Mouse (Mus musculus): ENCODE results near the gene Fxyd7. TPM values are rescaled to one million over a fixed set of nuclear protein-coding genes. Genes with fewer than 3 reads are reported as not detected.
A peak's percentile ranks its signal among the peaks of the same experiment; 100 is the strongest.

The Fxyd7 gene
- polyA plus RNA-seq, 1 experiment, result not detected

- H3K9me3 ChIP-seq (replicated peaks; ENCODE audit: control insufficient read depth, insufficient read depth, low read length, poor library complexity, severe bottlenecking), result no peaks in the 10 kb centered on the region
- H3K4me3 ChIP-seq (ENCODE audit: low read depth, low read length), result no peak overlapping the region
- no peak for TF ChIP-seq EP300 (IDR thresholded peaks at IDR 0.05; ENCODE audit: insufficient read depth, low read depth, low read length)
- no peak for TF ChIP-seq POLR2A (IDR thresholded peaks at IDR 0.05; ENCODE audit: insufficient read depth, low read length)
- no peak for TF ChIP-seq CTCF (IDR thresholded peaks at IDR 0.05; ENCODE audit: low read depth, low read length)
- H3K9ac ChIP-seq (ENCODE audit: low read depth, poor library complexity, severe bottlenecking), result no peak overlapping the region
- no peaks in the 10 kb centered on the region for H3K4me1 ChIP-seq (ENCODE audit: control insufficient read depth, insufficient read depth, low read length)
- no peaks in the 10 kb centered on the region for H3K27me3 ChIP-seq (ENCODE audit: control insufficient read depth, insufficient read depth, low read length, poor library complexity, severe bottlenecking)
- H3K36me3 ChIP-seq (ENCODE audit: control insufficient read depth, insufficient read depth, low read length, poor library complexity, severe bottlenecking), result no peaks in the 10 kb centered on the region
- H3K27ac ChIP-seq (ENCODE audit: insufficient read depth, low read length), result no peak overlapping the region
Measured at GRCm38 (mm10) chr7:31060621-31061010, 9.3 kb upstream of the Fxyd7 start.

- Histone ChIP-seq H3K4me1 (ENCODE audit: control insufficient read depth, insufficient read depth, low read length) (no peaks in the 10 kb centered on the region), H3K36me3 (ENCODE audit: control insufficient read depth, insufficient read depth, low read length, poor library complexity, severe bottlenecking) (no peaks in the 10 kb centered on the region), H3K27me3 (ENCODE audit: control insufficient read depth, insufficient read depth, low read length, poor library complexity, severe bottlenecking) (no peaks in the 10 kb centered on the region), H3K9ac (ENCODE audit: low read depth, poor library complexity, severe bottlenecking) (no peak overlapping the region), H3K27ac (ENCODE audit: insufficient read depth, low read length) (no peak overlapping the region), H3K4me3 (ENCODE audit: low read depth, low read length) (no peak overlapping the region), H3K9me3 (replicated peaks; ENCODE audit: control insufficient read depth, insufficient read depth, low read length, poor library complexity, severe bottlenecking) (no peaks in the 10 kb centered on the region)
- no peak for TF ChIP-seq CTCF (IDR thresholded peaks at IDR 0.05; ENCODE audit: low read depth, low read length)
- TF ChIP-seq POLR2A (IDR thresholded peaks at IDR 0.05; ENCODE audit: insufficient read depth, low read length), result no peak
- TF ChIP-seq EP300 (IDR thresholded peaks at IDR 0.05; ENCODE audit: insufficient read depth, low read depth, low read length), result no peak
Measured at GRCm38 (mm10) chr7:31059919-31060620, 8.8 kb upstream of the Fxyd7 start.

DNA sequence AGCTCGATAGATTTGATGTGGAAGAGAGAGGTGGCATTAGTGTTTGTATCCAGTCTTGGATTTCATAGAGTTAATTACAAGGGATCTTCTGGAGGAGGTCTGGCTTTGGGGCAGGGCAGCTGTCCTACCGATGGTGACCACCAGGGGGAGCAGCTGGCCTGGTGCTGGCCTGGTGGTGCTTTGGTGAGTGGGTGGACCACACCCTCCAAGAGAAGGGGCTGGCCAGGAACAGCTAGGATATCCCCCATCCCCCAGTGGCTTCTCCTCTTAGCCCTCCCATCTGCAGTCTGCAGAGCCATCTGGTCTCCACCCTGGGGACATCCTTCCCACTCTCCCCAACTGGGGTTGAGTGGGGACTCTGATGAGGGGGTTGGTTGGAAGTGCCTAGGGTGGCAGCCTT, 7.8 kb upstream of the Fxyd7 start, which contains the start of gene Lgi4:
TSS of gene Lgi4 (plus strand) at position 235 of the 400 bp plus-strand sequence.
- no peak within 1 kb of the TSS for H3K27ac ChIP-seq (ENCODE audit: insufficient read depth, low read length)

DNA sequence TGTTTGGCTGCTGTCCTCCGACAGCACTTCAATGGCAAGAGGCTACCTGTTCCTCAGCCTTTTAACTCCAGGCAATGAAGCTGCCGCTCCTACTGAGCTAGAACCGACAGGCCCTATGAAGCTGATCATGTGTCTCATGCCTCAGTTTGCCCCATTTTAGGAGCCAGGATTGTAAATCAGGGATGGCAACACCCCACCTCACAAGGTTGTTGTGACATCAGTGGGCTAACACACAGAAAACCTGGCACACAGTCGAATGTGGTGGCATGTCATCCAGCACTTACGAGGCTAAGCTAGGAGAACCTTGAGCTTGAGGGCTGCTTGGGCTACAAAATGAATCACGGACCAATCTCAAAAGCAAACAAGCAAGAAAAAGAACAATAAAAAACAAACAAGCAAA, 6.9 kb upstream of the Fxyd7 start:
- H3K36me3 ChIP-seq (ENCODE audit: control insufficient read depth, insufficient read depth, low read length, poor library complexity, severe bottlenecking), result no peaks in the 10 kb centered on the region
- no peak overlapping the region for H3K9ac ChIP-seq (ENCODE audit: low read depth, poor library complexity, severe bottlenecking)
- H3K4me3 ChIP-seq (ENCODE audit: low read depth, low read length), result no peak overlapping the region
- no peaks in the 10 kb centered on the region for H3K9me3 ChIP-seq (replicated peaks; ENCODE audit: control insufficient read depth, insufficient read depth, low read length, poor library complexity, severe bottlenecking)
- TF ChIP-seq EP300 (IDR thresholded peaks at IDR 0.05; ENCODE audit: insufficient read depth, low read depth, low read length) (no peak), CTCF (IDR thresholded peaks at IDR 0.05; ENCODE audit: low read depth, low read length) (no peak), POLR2A (IDR thresholded peaks at IDR 0.05; ENCODE audit: insufficient read depth, low read length) (no peak)
- no peaks in the 10 kb centered on the region for H3K27me3 ChIP-seq (ENCODE audit: control insufficient read depth, insufficient read depth, low read length, poor library complexity, severe bottlenecking)
- no peak overlapping the region for H3K27ac ChIP-seq (ENCODE audit: insufficient read depth, low read length)
- no peaks in the 10 kb centered on the region for H3K4me1 ChIP-seq (ENCODE audit: control insufficient read depth, insufficient read depth, low read length)

More for the DNA sequence above, 7.8 kb upstream of the Fxyd7 start, which contains the start of gene Lgi4:
- Histone ChIP-seq H3K4me3 (ENCODE audit: low read depth, low read length) (no peak within 1 kb of the TSS), H3K4me1 (ENCODE audit: control insufficient read depth, insufficient read depth, low read length) (no peaks in the 10 kb centered on the region), H3K9ac (ENCODE audit: low read depth, poor library complexity, severe bottlenecking) (no peak within 1 kb of the TSS), H3K9me3 (replicated peaks; ENCODE audit: control insufficient read depth, insufficient read depth, low read length, poor library complexity, severe bottlenecking) (no peaks in the 10 kb centered on the region), H3K36me3 (ENCODE audit: control insufficient read depth, insufficient read depth, low read length, poor library complexity, severe bottlenecking) (no peaks in the 10 kb centered on the region), H3K27me3 (ENCODE audit: control insufficient read depth, insufficient read depth, low read length, poor library complexity, severe bottlenecking) (no peaks in the 10 kb centered on the region)
- TF ChIP-seq POLR2A (IDR thresholded peaks at IDR 0.05; ENCODE audit: insufficient read depth, low read length), result no peak
- peak; percentile 98 for TF ChIP-seq CTCF (IDR thresholded peaks at IDR 0.05; ENCODE audit: low read depth, low read length)
- TF ChIP-seq EP300 (IDR thresholded peaks at IDR 0.05; ENCODE audit: insufficient read depth, low read depth, low read length), result no peak

- H3K36me3 ChIP-seq (ENCODE audit: control insufficient read depth, insufficient read depth, low read length, poor library complexity, severe bottlenecking), result no peaks in the 10 kb centered on the region
- TF ChIP-seq POLR2A (IDR thresholded peaks at IDR 0.05; ENCODE audit: insufficient read depth, low read length), result no peak
- no peak for TF ChIP-seq CTCF (IDR thresholded peaks at IDR 0.05; ENCODE audit: low read depth, low read length)
- no peak for TF ChIP-seq EP300 (IDR thresholded peaks at IDR 0.05; ENCODE audit: insufficient read depth, low read depth, low read length)
- H3K9ac ChIP-seq (ENCODE audit: low read depth, poor library complexity, severe bottlenecking), result no peak overlapping the region
- no peak overlapping the region for H3K4me3 ChIP-seq (ENCODE audit: low read depth, low read length)
- no peaks in the 10 kb centered on the region for H3K9me3 ChIP-seq (replicated peaks; ENCODE audit: control insufficient read depth, insufficient read depth, low read length, poor library complexity, severe bottlenecking)
- H3K27me3 ChIP-seq (ENCODE audit: control insufficient read depth, insufficient read depth, low read length, poor library complexity, severe bottlenecking), result no peaks in the 10 kb centered on the region
- H3K27ac ChIP-seq (ENCODE audit: insufficient read depth, low read length), result no peak overlapping the region
- no peaks in the 10 kb centered on the region for H3K4me1 ChIP-seq (ENCODE audit: control insufficient read depth, insufficient read depth, low read length)
Measured at GRCm38 (mm10) chr7:31057730-31058129, 6.5 kb upstream of the Fxyd7 start.

DNA sequence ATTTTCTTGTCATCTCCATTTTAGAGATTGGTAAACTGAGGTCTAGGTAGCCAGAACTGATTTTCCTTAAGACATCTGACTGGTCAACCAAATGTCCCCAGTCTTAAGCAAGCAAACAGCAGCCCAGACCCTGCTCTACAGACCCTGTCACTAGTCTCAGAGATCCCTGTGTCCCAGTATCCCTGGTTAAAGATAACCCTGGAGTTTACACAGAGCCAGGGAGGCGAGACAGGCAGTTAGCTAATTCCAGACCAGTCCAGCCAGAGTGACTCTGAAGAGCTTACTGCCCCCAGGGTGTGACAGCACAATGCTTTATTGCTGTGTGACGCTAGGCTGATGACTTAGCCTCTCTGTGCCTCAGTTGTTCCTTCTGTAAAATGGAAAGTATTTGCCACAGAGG, 5.8 kb upstream of the Fxyd7 start, which contains the start of gene Fxyd1:
TSS of gene Fxyd1 (minus strand) at position 129 of the 400 bp plus-strand sequence.
- H3K4me1 ChIP-seq (ENCODE audit: control insufficient read depth, insufficient read depth, low read length), result no peaks in the 10 kb centered on the region
- no peak for TF ChIP-seq POLR2A (IDR thresholded peaks at IDR 0.05; ENCODE audit: insufficient read depth, low read length)
- no peak for TF ChIP-seq CTCF (IDR thresholded peaks at IDR 0.05; ENCODE audit: low read depth, low read length)
- no peak for TF ChIP-seq EP300 (IDR thresholded peaks at IDR 0.05; ENCODE audit: insufficient read depth, low read depth, low read length)
- 0 out of 2 replicates have a peak, but pooled peaks cover 2% of the 10 kb centered on the region for H3K27me3 ChIP-seq (ENCODE audit: control insufficient read depth, insufficient read depth, low read length, poor library complexity, severe bottlenecking)
- no peak within 1 kb of the TSS for H3K4me3 ChIP-seq (ENCODE audit: low read depth, low read length)
- no peak within 1 kb of the TSS for H3K9ac ChIP-seq (ENCODE audit: low read depth, poor library complexity, severe bottlenecking)
- no peak within 1 kb of the TSS for H3K27ac ChIP-seq (ENCODE audit: insufficient read depth, low read length)
- no peaks in the 10 kb centered on the region for H3K36me3 ChIP-seq (ENCODE audit: control insufficient read depth, insufficient read depth, low read length, poor library complexity, severe bottlenecking)
- no peaks in the 10 kb centered on the region for H3K9me3 ChIP-seq (replicated peaks; ENCODE audit: control insufficient read depth, insufficient read depth, low read length, poor library complexity, severe bottlenecking)

Measured in ES-Bruce4 (cell line).